Mouse (Mus musculus): ENCODE measurements around the gene Arhgef15.
A peak's percentile ranks its signal among the peaks of the same experiment; 100 is the strongest.

The Arhgef15 gene

GRCm38 (mm10) chr11:68914566-68914965 is 42.7 kb downstream of the Arhgef15 start:
- DNase-seq (ENCODE audit: low spot score): no peak

DNA sequence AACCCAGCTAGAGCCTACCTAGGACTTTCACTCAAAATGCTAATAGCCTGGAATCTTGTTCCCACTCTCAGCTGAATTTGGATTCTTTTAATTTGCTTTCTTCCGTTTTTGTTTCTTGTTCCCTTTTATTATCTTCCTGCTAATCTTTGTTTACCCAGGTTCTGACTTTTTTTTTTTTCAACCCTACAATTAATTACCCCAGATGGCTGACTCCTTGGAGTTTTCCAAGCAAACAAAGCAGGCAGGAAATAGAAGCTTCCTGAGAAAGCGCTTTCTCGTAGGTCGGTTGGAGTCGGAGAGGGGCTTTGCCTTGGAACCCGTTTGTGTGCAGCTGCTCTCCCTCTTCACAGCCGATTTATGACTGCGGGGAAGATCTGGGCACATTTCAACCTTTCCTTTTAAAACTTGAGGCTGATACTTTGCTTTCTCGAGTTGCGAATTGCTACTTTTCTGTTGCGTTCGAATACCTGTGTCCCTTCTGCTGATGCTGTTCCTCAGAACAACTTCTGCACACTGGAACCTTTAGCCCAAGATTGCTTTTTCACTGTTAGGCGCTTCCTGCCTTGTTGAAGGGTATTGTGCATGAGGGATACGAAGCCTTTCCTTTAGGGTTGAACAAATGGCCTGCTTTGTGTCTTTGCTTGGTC is 45.6 kb downstream of the Arhgef15 start:
- DNase-seq (ENCODE audit: low spot score): no peak

DNA sequence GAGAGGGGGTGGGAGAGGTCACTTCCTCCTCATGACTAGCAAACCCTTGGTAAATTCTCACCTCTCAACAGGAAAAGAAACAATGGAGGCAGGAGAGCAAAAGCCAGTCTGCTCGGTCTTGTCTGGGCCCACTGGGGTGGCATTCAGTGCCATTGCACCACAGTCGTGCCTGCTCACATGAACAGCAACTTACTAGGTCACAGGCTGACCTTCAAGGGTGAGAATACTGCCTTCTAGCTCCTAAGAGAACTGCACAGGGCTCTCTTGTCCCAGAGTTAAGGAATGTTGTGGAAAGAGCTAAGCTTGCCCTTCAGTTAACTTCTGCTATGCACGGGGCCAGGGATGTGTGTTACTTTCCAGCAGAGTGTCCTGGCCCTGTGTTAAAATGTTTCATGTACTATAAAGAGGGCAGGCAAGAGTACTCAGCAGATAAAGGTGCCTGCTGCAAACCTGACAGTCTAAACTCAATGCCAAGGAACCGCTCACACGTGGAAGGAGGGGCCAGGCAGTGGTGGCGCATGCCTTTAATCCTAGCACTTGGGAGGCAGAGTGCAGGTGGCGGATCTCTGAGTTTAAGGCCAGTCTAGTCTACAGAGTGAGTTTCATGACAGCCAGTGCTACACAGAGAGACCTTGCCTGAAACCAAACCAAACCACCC is 48.3 kb downstream of the Arhgef15 start:
- no peak for DNase-seq (ENCODE audit: low spot score)

DNA sequence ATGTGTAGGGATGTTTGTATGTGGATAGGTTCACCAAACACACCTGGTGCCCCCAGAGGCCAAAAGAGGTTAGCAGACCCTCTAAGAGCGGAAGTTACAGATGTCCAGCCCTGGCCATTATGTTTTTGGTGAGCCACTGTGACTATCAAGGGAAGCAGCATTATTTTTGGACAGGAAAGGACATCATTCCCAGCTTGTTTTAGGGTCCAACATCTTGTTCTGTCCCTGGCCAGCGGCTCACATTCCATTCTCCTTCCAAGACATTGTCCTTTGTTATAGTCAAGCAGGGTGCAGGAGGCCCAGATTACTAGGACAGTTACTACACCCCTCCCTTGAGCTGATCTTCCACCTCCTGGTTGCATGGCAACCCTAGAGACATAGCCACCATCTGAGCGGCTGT is 50.0 kb downstream of the Arhgef15 start:
- no peak for DNase-seq (ENCODE audit: low spot score)

GRCm38 (mm10) chr11:68906461-68906790 is 50.9 kb downstream of the Arhgef15 start:
- DNase-seq (ENCODE audit: low spot score): no peak

DNA sequence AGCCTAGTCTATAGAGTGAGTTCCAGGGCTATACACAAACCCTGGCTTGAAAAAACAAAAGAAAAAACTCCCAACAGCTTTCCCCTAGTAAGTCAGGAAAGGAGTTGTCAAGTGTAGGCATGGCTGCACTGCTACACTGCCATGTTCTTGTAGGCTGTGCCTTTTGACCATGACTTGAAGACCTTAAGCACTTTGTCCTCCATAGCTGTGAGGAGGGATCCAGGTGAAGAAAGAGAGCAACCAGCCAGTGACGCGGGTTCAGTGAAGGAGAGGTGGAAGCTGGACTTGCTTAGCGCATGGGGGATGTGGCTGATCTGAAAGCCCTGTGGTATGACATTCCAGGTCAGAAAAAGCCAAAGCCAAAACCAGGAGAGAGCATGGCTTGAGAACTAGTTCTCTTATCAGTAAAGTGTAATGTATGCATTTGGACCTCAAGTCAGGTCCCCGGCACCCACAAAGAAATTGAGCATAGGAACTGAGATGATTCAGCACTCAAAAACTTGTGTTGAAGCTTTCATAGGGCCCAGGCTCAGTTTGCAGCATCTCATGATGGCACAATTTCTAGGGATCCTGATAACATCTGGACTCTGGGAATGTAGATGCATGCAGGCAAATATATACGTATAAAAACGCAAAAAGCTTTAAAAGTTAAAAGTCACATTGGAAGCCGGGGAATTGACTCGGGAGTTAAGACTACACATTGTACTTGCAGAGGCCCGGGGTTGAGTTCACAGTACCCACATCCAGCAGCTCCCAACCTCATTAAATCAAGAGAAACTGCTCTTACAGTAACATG is 51.4 kb downstream of the Arhgef15 start:
- DNase-seq (ENCODE audit: low spot score): no peak

- DNase-seq (ENCODE audit: low spot score): no peak
These were observed 52.1 kb downstream of the Arhgef15 start for GRCm38 (mm10) chr11:68905138-68905531.

GRCm38 (mm10) chr11:68904375-68905137 is 52.7 kb downstream of the Arhgef15 start:
- DNase-seq (ENCODE audit: low spot score): peak; percentile 77

DNA sequence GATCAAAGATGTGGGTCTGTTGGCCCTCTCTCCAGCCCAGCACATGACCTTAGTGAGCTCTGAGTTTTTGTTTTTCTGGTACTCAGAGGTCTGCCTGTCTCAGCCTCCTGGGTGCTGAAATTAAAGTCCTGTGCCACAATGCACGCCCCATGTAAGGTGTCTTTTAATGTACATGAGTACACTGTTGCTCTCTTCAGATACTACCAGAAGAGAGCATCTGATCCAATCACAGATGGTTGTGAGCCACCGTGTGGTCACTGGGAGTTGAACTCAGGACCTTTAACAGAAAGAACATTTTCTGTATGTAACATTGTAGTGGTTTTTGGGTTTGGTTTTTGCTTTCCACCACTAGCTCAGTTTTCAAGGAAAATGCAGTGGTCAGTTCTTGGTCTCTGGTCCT is 53.5 kb downstream of the Arhgef15 start:
- no peak for DNase-seq (ENCODE audit: low spot score)

DNA sequence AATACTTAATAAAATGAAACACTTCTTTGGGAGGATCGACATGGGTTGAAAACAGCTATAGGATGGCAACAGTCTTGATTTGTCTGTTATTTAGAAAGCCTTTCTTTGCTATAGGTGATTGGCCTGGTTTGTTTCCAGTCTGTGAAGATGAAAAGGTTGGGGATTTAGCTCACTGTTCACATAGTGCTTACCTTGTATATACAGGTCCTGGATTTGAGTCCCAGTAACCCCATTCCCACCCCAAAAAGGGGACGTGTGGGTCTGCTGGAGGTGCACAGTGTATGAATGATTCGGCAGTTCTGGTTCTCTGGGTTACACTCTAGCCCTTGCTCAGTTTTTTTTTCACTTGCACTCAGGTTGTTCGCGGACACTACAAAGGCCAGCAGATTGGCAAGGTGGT is 54.5 kb downstream of the Arhgef15 start:
- DNase-seq (ENCODE audit: low spot score): no peak

GRCm38 (mm10) chr11:68902367-68902766 is 54.9 kb downstream of the Arhgef15 start:
- no peak for DNase-seq (ENCODE audit: low spot score)

- DNase-seq (ENCODE audit: low spot score): no peak
These were observed 55.3 kb downstream of the Arhgef15 start for GRCm38 (mm10) chr11:68902047-68902364.

DNA sequence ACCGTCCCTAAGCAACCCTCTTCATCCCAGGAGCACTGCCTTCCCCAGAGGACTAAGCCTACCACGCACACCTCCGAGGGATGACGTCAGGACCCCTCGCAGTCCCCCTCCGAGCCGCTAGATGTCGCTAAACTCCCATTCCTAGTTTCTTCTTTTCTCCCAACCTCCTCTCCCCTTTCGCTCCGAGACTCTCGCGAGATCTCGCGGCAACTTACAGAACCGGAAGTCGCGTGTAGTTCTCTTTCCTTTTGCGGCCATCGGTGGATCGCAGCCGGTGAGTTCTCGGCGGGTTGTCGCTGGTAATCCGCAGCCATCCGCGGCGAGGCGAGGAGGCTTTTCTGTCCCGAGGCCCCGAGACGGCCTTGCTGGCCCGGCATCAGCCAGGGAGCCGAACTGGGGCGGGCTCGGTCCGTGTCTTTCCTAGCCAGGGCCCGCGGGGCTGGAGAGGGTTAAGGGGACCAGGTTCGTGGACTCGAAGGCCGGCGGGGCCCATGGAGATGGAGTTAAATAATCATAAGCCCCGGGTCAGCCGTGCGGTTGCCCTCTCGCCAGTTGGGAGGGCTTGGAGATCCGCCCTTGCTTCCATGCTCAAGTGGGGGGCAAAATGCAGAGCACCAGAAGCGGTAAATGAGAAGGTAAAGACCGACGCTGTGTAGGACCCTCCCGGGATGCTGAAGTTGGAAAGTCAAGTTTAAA is 55.8 kb downstream of the Arhgef15 start, which contains the start of gene Rpl26:
Gene Rpl26, plus strand, starts transcription at position 233 of the 696 bp plus-strand sequence.
- DNase-seq (ENCODE audit: low spot score): peak; percentile 99

- no peak for DNase-seq (ENCODE audit: low spot score)
These were observed 56.5 kb downstream of the Arhgef15 start for GRCm38 (mm10) chr11:68900519-68901350.

GRCm38 (mm10) chr11:68899815-68900214 is 57.5 kb downstream of the Arhgef15 start:
- DNase-seq (ENCODE audit: low spot score): no peak

GRCm38 (mm10) chr11:68898790-68899189 is 58.5 kb downstream of the Arhgef15 start:
- DNase-seq (ENCODE audit: low spot score): no peak

- no peak for DNase-seq (ENCODE audit: low spot score)
These were observed 59.4 kb downstream of the Arhgef15 start for GRCm38 (mm10) chr11:68897838-68898237.

DNA sequence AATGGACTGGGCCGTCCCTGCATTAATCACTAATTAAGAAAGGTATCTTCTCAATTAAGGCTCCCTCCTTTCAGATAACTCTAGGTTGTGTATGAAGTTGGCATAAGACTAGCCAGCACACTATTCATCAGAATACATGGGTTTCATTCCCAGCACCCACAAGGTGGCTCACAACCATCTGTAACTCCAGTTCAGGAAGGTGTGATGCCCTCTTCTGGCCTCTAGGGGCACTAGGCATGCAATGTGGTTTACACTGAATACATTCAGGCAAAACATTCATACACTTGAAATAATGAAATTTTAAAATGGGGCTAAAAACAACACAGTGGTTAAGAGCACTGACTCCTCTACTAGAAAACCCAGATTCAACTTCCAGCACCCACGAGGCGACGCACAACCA is 60.2 kb downstream of the Arhgef15 start:
- peak; percentile 24 for DNase-seq (ENCODE audit: low spot score)

DNA sequence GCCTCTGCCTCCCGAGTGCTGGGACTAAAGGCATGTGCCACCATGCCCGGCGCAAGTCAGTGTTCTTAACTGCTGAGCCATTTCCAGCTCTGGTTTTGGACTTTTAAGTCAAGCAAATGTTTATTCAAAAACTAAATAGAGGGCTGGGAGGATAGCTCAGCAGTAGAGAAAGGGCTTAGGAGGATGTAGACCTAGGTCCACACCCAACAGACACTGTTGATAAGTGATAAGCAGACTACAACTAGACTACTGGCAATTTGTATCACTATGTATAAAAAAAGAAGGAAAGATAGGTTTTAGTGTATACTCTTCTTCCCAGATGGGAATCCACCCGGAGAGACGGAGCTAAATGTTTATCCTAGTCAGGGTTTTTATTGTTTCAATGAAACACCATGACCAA is 61.0 kb downstream of the Arhgef15 start:
- no peak for DNase-seq (ENCODE audit: low spot score)

GRCm38 (mm10) chr11:68893911-68894464 is 63.3 kb downstream of the Arhgef15 start:
- DNase-seq (ENCODE audit: low spot score): no peak

Data from urinary bladder, postnatal 14 days (tissue).